ENCODE assay signal across 10 mouse cellular contexts in the genomic region with DNA sequence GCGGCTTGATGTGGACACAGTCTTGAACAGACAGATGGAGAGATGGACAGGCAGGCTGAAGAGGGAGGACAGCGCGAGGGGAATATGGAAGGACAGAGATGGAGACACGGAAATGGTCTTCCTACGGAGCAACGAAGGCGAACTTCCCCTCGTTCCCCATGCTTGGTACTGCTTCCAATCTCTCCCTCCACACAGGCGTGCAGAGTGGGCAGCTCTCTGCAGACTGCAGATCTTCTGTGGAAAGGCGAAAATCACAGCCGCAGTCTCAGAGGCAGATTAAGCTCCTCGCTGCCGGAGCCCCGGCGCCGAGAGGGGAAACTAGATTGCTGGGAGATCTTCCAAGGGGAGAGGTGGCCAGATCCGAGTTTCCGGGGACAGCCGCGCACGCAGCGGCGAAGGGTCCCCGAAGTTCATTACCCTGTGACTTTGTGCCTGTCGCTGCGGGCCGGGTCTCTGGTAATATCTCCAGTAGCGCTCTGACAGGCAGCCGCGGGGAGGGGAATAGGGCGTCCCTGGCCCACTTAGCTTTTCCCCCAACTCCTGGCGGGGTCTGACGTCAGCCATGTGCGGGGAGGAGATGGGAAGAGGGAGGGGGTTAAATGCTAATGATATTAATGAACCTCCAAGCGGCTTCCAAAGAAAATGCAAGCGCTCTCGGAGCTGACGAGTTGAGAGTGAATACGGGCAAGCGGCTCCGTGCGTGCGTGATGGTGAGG. TPM values are rescaled to one million over a fixed set of nuclear protein-coding genes. Genes with fewer than 3 reads are reported as not detected.
A peak's percentile ranks its signal among the peaks of the same experiment; 100 is the strongest.
DNase-seq lines count a peak whose midpoint lies in the region; ATAC-seq lines count a peak whose summit lies in the region.
"Had no signal": no experiment of that assay in that cellular context is flagged by ENCODE, and none has a peak within 500 bp of the region (broad histone marks: within the 10 kb centered on the region; RNA-seq: fewer than 3 reads in every experiment).

A gene (minus strand): TSS at position 476 of the 716 bp plus-strand sequence.
A gene (plus strand): TSS at position 666 of the 716 bp plus-strand sequence.

- peaks cover 93% of the 10 kb centered on the region for H3K27me3 ChIP-seq in midbrain, embryonic 13.5 days

- peak within 1 kb of the TSS; percentile 70 for H3K9ac ChIP-seq in midbrain, embryonic 13.5 days (replicated peaks)

- H3K36me3 ChIP-seq in midbrain, embryonic 13.5 days: no peaks in the 10 kb centered on the region

- H3K9me3 ChIP-seq in midbrain, embryonic 13.5 days: no peaks in the 10 kb centered on the region

- peak within 1 kb of the TSS; percentile 35 for H3K27ac ChIP-seq in midbrain, embryonic 13.5 days

- peak within 1 kb of the TSS; percentile 49 for H3K4me3 ChIP-seq in midbrain, embryonic 13.5 days (replicated peaks)
- H3K4me3 ChIP-seq: myocyte had no signal

- WGBS in midbrain, embryonic 13.5 days: under 1% methylated on average over 43 of the region's 43 CpGs

- H3K4me2 ChIP-seq in midbrain, embryonic 13.5 days (replicated peaks): peak within 1 kb of the TSS; percentile 63

- peaks cover 68% of the 10 kb centered on the region for H3K4me1 ChIP-seq in midbrain, embryonic 13.5 days (replicated peaks)

- intact Hi-C loops in gastrocnemius, postnatal 14 days (cut with DNase I; ENCODE audit: low total_unique reads): no loop called here

- peak; percentile 50 for ATAC-seq in midbrain, embryonic 13.5 days

- peak; percentile 15 for DNase-seq in cerebellum, adult 11 months
- no peak for DNase-seq in cerebellum, postnatal 36 days
- DNase-seq in R1 (ENCODE audit: low read depth, low spot score): peak; percentile 72
- peak; percentile 57 to 65 for DNase-seq in frontal cortex, postnatal 14 days (ENCODE audit: low spot score in 2 of 2)
- peak; percentile 22 for DNase-seq in layer of hippocampus, adult 9-10 months (ENCODE audit: low spot score)
- no peak for DNase-seq in gastrocnemius, postnatal 14 days
- DNase-seq in spleen, postnatal 36 days (ENCODE audit: low spot score in 2 of 2): no peak

RNA-seq across cellular contexts. Expression of the first gene that starts in this region (rescaled TPM):
- polyA plus RNA-seq in midbrain, embryonic 13.5 days (2015; fragmentation: Nextera tagmentation; extraction: Ambion mirVana): 14.8 and 16.9 TPM in 2 replicates
- not detected for total RNA-seq in gastrocnemius, postnatal 14 days (2021)
- total RNA-seq: common myeloid progenitor, adult 5-6 weeks had no signal
- polyA plus RNA-seq: myocyte had no signal

RNA-seq across cellular contexts. Expression of the second gene that starts in this region (rescaled TPM):
- polyA plus RNA-seq in midbrain, embryonic 13.5 days (2015; fragmentation: Nextera tagmentation; extraction: Ambion mirVana): 35.6 and 37.4 TPM in 2 replicates
- 10 to 100 TPM; 12.2 to 12.9 TPM for total RNA-seq in gastrocnemius, postnatal 14 days (2021)

Comparison
In these comparisons a context has a peak if more than half of its experiments do, and no peak if none do; other contexts are left out.
1. DNase-seq: peak in cerebellum, adult 11 months (single experiment), R1 (single experiment), frontal cortex, postnatal 14 days (2 of 2) and layer of hippocampus, adult 9-10 months (single experiment); none in cerebellum, postnatal 36 days (0 of 2), gastrocnemius, postnatal 14 days (single experiment) and spleen, postnatal 36 days (0 of 2).